Mouse (Mus musculus) cerebellum, adult 2 months (tissue): ENCODE data around the gene Dmrta2. TPM values are rescaled to one million over a fixed set of nuclear protein-coding genes. Genes with fewer than 3 reads are reported as not detected.

Experiments
- DNase-seq, 2 experiments: peaks; one replicate each; pipeline ENCODE4 v3.0.0; 2021
- H3K27ac ChIP-seq: fragments of 200-500 bp; 2 replicates; pipeline ENCODE4 v1.5.1; 2012; ENCODE audit warnings: low read length, control low read depth, inconsistent platforms; ENCODE audit not compliant: insufficient read depth
- H3K27me3 ChIP-seq: fragments of 200-500 bp; 2 replicates; pipeline ENCODE4 v1.6.1; 2012; ENCODE audit warnings: inconsistent platforms, mild to moderate bottlenecking, low read length, moderate library complexity; ENCODE audit not compliant: control insufficient read depth, insufficient read depth
- H3K4me1 ChIP-seq: fragments of 200-500 bp; 2 replicates; pipeline ENCODE4 v1.6.1; 2011; ENCODE audit warnings: low read length; ENCODE audit not compliant: control insufficient read depth, insufficient read depth
- H3K4me3 ChIP-seq: fragments of 200-500 bp; replicated peaks from 2 replicates; pipeline ENCODE3; 2011; ENCODE audit warnings: mild to moderate bottlenecking, low read depth, low read length, control low read depth; ENCODE audit not compliant: insufficient read depth
- CTCF ChIP-seq: fragments of 200-500 bp; IDR thresholded peaks from 2 replicates; pipeline ENCODE4 v1.5.1; 2011; ENCODE audit warnings: low read depth, mild to moderate bottlenecking, control low read depth, low read length, moderate library complexity, borderline replicate concordance; ENCODE audit not compliant: insufficient read depth
- POLR2A ChIP-seq: fragments of 200-500 bp; IDR thresholded peaks from 2 replicates; pipeline ENCODE4 v1.6.1; 2011; ENCODE audit warnings: low read length, control low read depth, borderline replicate concordance; ENCODE audit not compliant: insufficient read depth
- WGBS: fragments of 180-500 bp; shearing (Covaris S2); methylation state at CpG from one replicate; pipeline ENCODE4 v1.1.7; 2018; 5-methylcytosine and 5-hydroxymethylcytosine counted together
- polyA plus RNA-seq: library from polyadenylated mRNA; depleted of rRNA; stranded (reverse); fragments of >200 nt; gene quantifications from 2 replicates; pipeline ENCODE4 v1.2.3, GENCODE M21; 2012

The Dmrta2 gene
- polyA plus RNA-seq, 1 experiment = 0.46 TPM

GRCm38 (mm10) chr4:109953509-109953908 lies 24.3 kb upstream of the Dmrta2 start:
- TF ChIP-seq POLR2A = no peak
- Histone ChIP-seq H3K27me3 (no peaks in the 10 kb centered on the region), H3K4me3 (no peak overlapping the region), H3K4me1 (no peaks in the 10 kb centered on the region), H3K27ac (no peak overlapping the region)
- DNase-seq = no peak
- 89% methylated on average over 1 of the region's 1 CpGs for WGBS

- no peaks in the 10 kb centered on the region for H3K4me1 ChIP-seq
- no peaks in the 10 kb centered on the region; the same call in 1 of the 2 replicates for H3K27me3 ChIP-seq
- WGBS = 76% methylated on average over 5 of the region's 5 CpGs
- DNase-seq = no peak
- no peak overlapping the region for H3K27ac ChIP-seq
- TF ChIP-seq POLR2A (no peak), CTCF (no peak)
- no peak overlapping the region for H3K4me3 ChIP-seq
Observed at GRCm38 (mm10) chr4:109960201-109960935, 17.5 kb upstream of the Dmrta2 start.

GRCm38 (mm10) chr4:109963570-109964279 lies 14.1 kb upstream of the Dmrta2 start:
- TF ChIP-seq CTCF (no peak), POLR2A (no peak)
- DNase-seq = no peak
- H3K27me3 ChIP-seq = no peaks in the 10 kb centered on the region; the same call in 1 of the 2 replicates
- 85% methylated on average over 5 of the region's 5 CpGs for WGBS
- H3K4me3 ChIP-seq = no peak overlapping the region
- H3K4me1 ChIP-seq = no peaks in the 10 kb centered on the region
- no peak overlapping the region for H3K27ac ChIP-seq

GRCm38 (mm10) chr4:109969561-109969960 lies 8.3 kb upstream of the Dmrta2 start:
- no peaks in the 10 kb centered on the region for H3K4me1 ChIP-seq
- H3K4me3 ChIP-seq = no peak overlapping the region
- no peaks in the 10 kb centered on the region; the same call in 1 of the 2 replicates for H3K27me3 ChIP-seq
- no peak for DNase-seq
- 93% methylated on average over 5 of the region's 5 CpGs for WGBS
- TF ChIP-seq CTCF (no peak), POLR2A (no peak)
- H3K27ac ChIP-seq = no peak overlapping the region

- DNase-seq = no peak
- WGBS = 3% methylated on average over 20 of the region's 20 CpGs
Observed at GRCm38 (mm10) chr4:109973991-109974654, 3.7 kb upstream of the Dmrta2 start.

GRCm38 (mm10) chr4:109974655-109975380 lies 3.0 kb upstream of the Dmrta2 start:
- DNase-seq = no peak
- H3K27me3 ChIP-seq = peaks cover 8% of the 10 kb centered on the region; the same call in 1 of the 2 replicates
- WGBS = 2% methylated on average over 33 of the region's 33 CpGs
- H3K27ac ChIP-seq = no peak overlapping the region
- no peaks in the 10 kb centered on the region for H3K4me1 ChIP-seq
- H3K4me3 ChIP-seq = no peak overlapping the region
- no peak for TF ChIP-seq CTCF
- no peak for TF ChIP-seq POLR2A

More at GRCm38 (mm10) chr4:109973991-109974654, 3.7 kb upstream of the Dmrta2 start:
- H3K4me3 ChIP-seq = no peak overlapping the region
- H3K27me3 ChIP-seq = peaks cover 8% of the 10 kb centered on the region; the same call in 1 of the 2 replicates
- TF ChIP-seq CTCF (no peak), POLR2A (no peak)
- no peak overlapping the region for H3K27ac ChIP-seq
- no peaks in the 10 kb centered on the region for H3K4me1 ChIP-seq
